Mouse (Mus musculus) C2C12 (cell line): ENCODE data around the gene Ndufa7.

Experiments used
- CTCF ChIP-seq: IDR thresholded peaks from one replicate; pipeline ENCODE4 v1.5.1; 2011; ENCODE audit not compliant: control insufficient read depth, insufficient read depth, insufficient read length
- FOSL1 ChIP-seq: IDR thresholded peaks from one replicate; pipeline ENCODE4 v1.8.0; 2011; ENCODE audit warnings: mild to moderate bottlenecking, low read length; ENCODE audit not compliant: poor library complexity, insufficient read depth, severe bottlenecking
- MAX ChIP-seq: IDR thresholded peaks from one replicate; pipeline ENCODE4 v1.6.1; 2011; ENCODE audit warnings: mild to moderate bottlenecking, control low read depth
- MYOD1 ChIP-seq: IDR thresholded peaks from one replicate; pipeline ENCODE4 v1.6.1; 2011; ENCODE audit warnings: low read depth; ENCODE audit not compliant: control insufficient read depth, insufficient read length
- MYOG ChIP-seq: IDR thresholded peaks from one replicate; pipeline ENCODE4 v1.6.1; 2011; ENCODE audit not compliant: control insufficient read depth, insufficient read length; ENCODE audit errors: extremely low read depth
- USF1 ChIP-seq: IDR thresholded peaks from one replicate; pipeline ENCODE4 v1.6.1; 2011; ENCODE audit warnings: low read depth, mild to moderate bottlenecking, control low read depth, moderate library complexity

DNA sequence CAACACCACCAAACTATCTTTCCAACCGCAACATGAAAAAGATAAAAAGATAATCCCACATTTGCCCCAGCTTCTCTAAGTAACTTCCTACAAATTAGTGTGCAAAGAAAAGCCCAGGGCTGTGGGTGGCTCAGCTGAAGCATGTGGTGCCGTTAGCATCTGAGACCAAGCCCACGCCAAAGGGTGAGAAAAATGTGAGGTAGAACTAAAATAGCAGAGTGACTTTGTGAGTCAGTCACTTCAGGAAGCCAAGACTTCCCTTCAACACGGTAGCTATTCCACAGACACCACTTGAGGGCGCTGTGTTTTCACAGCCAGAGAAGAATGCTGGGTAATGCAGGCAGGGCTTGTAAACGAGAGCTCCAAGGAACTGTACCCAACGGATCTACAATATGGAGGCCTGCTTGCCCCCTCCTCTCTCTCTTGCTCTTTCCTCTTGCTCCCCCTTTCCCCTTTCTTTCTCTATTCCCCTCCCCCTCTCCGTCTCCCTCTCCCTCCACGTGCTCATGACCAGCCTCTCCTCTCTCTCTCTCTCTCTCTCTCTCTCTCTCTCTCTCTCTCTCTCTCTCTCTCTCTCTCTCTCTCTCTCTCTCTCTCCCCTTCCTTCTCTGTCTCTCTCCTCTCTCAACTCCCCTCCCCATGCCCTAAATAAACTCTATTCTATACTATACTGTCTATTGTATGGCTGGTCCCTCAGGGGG, 41.1 kb downstream of the Ndufa7 start:
- TF ChIP-seq MYOD1 (no peak), FOSL1 (no peak), CTCF (peak; percentile 30), USF1 (no peak), MYOG (no peak), MAX (no peak)
